ENCODE assay signal across 8 mouse cellular contexts in the genomic region with DNA sequence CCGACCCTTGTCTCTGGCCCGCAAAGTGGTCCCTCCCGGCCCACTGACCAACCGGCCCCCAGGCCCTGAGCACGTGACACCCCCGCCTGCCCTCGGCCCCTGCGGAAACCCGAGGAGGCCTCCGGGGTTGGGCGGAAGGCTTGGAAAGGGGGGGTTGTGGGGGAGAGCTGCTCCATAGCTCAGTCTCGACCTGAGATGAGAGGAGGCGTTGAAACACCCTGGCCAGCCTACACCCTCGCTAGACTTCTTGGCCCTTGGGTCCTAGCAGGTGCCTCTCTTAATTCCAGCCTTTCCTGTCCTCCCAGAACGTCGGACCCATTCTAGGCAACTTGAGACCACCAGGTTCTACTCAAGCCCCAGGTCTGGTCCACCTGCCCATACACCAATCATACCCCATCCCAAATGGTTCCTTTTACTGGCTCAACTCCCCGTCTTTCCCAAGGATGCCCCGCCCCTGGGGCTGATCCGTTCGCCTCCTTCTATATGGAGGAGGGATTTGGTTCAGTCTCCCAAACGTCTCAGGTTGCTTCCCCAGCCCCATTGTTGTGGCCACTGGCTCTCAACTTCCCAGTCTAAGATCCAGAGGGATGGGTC. TPM values are rescaled to one million over a fixed set of nuclear protein-coding genes. Genes with fewer than 3 reads are reported as not detected.
DNase-seq lines count a peak whose midpoint lies in the region; ATAC-seq lines count a peak whose summit lies in the region.

A gene (minus strand): TSS at position 45 of the 594 bp plus-strand sequence.

- ATAC-seq in cerebellum, adult (ENCODE audit: insufficient number of reproducible peaks, low FRiP score, low TSS enrichment) = peak; percentile 56
- peak; percentile 50 for ATAC-seq in forebrain, embryonic 15.5 days (replicated peaks)
- ATAC-seq in limb, embryonic 13.5 days (ENCODE audit: low FRiP score, low read depth) = peak; percentile 48
- peak; percentile 44; the same call in 1 of the 2 replicates for ATAC-seq in midbrain, embryonic 16.5 days

- peaks cover 9% of the 10 kb centered on the region; the same call in 1 of the 2 replicates for H3K27me3 ChIP-seq in forebrain, embryonic 15.5 days
- peaks cover 53% of the 10 kb centered on the region for H3K27me3 ChIP-seq in limb, embryonic 13.5 days
- H3K27me3 ChIP-seq in midbrain, embryonic 16.5 days (ENCODE audit: control insufficient read depth, insufficient read depth, low read depth, low read length) = peaks cover 8% of the 10 kb centered on the region

- H3K4me2 ChIP-seq in forebrain, embryonic 15.5 days (replicated peaks) = peak within 1 kb of the TSS; percentile 88
- H3K4me2 ChIP-seq in limb, embryonic 13.5 days (replicated peaks) = peak within 1 kb of the TSS; percentile 96
- peak within 1 kb of the TSS; percentile 97 for H3K4me2 ChIP-seq in midbrain, embryonic 16.5 days (ENCODE audit: low read length)

- H3K9me3 ChIP-seq in forebrain, embryonic 15.5 days = no peaks in the 10 kb centered on the region
- no peaks in the 10 kb centered on the region for H3K9me3 ChIP-seq in limb, embryonic 13.5 days
- no peaks in the 10 kb centered on the region for H3K9me3 ChIP-seq in midbrain, embryonic 16.5 days (replicated peaks; ENCODE audit: control insufficient read depth, low read length, poor library complexity, severe bottlenecking)

- DNase-seq in cerebellum, postnatal 4 days (ENCODE audit: low spot score in 2 of 2) = no peak
- peak; percentile 79 for DNase-seq in brain, adult 2 months (ENCODE audit: low read depth, low spot score)
- peak; percentile 74 for DNase-seq in heart, postnatal 4 days
- DNase-seq in c-Kit-positive CD71-positive TER-119-positive erythroid progenitor cells, embryonic 14.5 days (ENCODE audit: low spot score) = no peak

- H3K4me1 ChIP-seq in forebrain, embryonic 15.5 days = peaks cover 19% of the 10 kb centered on the region
- peaks cover 20% of the 10 kb centered on the region for H3K4me1 ChIP-seq in limb, embryonic 13.5 days
- H3K4me1 ChIP-seq in midbrain, embryonic 16.5 days (ENCODE audit: control insufficient read depth, insufficient read depth, low read length) = peaks cover 17% of the 10 kb centered on the region

- H3K36me3 ChIP-seq in forebrain, embryonic 15.5 days = peaks cover 6% of the 10 kb centered on the region; the same call in 1 of the 2 replicates
- no peaks in the 10 kb centered on the region for H3K36me3 ChIP-seq in limb, embryonic 13.5 days
- H3K36me3 ChIP-seq in midbrain, embryonic 16.5 days (ENCODE audit: control insufficient read depth, insufficient read depth, low read length) = no peaks in the 10 kb centered on the region; the same call in 1 of the 2 replicates

- peak within 1 kb of the TSS; percentile 57 for H3K9ac ChIP-seq in forebrain, embryonic 15.5 days (replicated peaks)
- H3K9ac ChIP-seq in limb, embryonic 13.5 days = peak within 1 kb of the TSS; percentile 69
- peak within 1 kb of the TSS; percentile 69 for H3K9ac ChIP-seq in midbrain, embryonic 16.5 days (ENCODE audit: low read depth, low read length)

- 0% methylated on average over 21 of the region's 21 CpGs for WGBS in forebrain, embryonic 15.5 days
- 0% methylated on average over 21 of the region's 21 CpGs for WGBS in limb, embryonic 13.5 days
- WGBS in midbrain, embryonic 16.5 days = 1% methylated on average over 21 of the region's 21 CpGs

- H3K27ac ChIP-seq in forebrain, embryonic 15.5 days (replicated peaks) = no peak within 1 kb of the TSS
- no peak within 1 kb of the TSS for H3K27ac ChIP-seq in limb, embryonic 13.5 days
- H3K27ac ChIP-seq in midbrain, embryonic 16.5 days (ENCODE audit: low read length) = no peak within 1 kb of the TSS

- H3K4me3 ChIP-seq in forebrain, embryonic 15.5 days = peak within 1 kb of the TSS; percentile 42
- peak within 1 kb of the TSS; percentile 54 for H3K4me3 ChIP-seq in limb, embryonic 13.5 days
- H3K4me3 ChIP-seq in midbrain, embryonic 16.5 days (ENCODE audit: low read depth, low read length) = peak within 1 kb of the TSS; percentile 49

RNA-seq across cellular contexts. Expression of the gene that starts here (rescaled TPM):
- 5.5 and 5.8 TPM in 2 replicates for polyA plus RNA-seq in forebrain, embryonic 15.5 days (2015; fragmentation: Nextera tagmentation; extraction: Ambion mirVana)
- total RNA-seq in heart, postnatal 4 days (2021) = 10 to 100 TPM; 28.8 to 28.9 TPM
- 6.4 and 6.5 TPM in 2 replicates for polyA plus RNA-seq in limb, embryonic 13.5 days (2015; fragmentation: Nextera tagmentation; extraction: Ambion mirVana)
- 3.0 and 4.4 TPM in 2 replicates for polyA plus RNA-seq in midbrain, embryonic 16.5 days (2015; fragmentation: Nextera tagmentation; extraction: Ambion mirVana)

Comparison
In these comparisons a context has a peak if more than half of its experiments do, and no peak if none do; other contexts are left out.
1. DNase-seq: peak in brain, adult 2 months (single experiment) and heart, postnatal 4 days (single experiment); none in cerebellum, postnatal 4 days (0 of 2) and c-Kit-positive CD71-positive TER-119-positive erythroid progenitor cells, embryonic 14.5 days (single experiment).
2. Peak in every context shown above with its lines, with median percentiles within 50 percentile points of each other: ATAC-seq, H3K4me2 ChIP-seq, H3K4me3 ChIP-seq and H3K9ac ChIP-seq.